Mouse (Mus musculus) stomach, embryonic 16.5 days (tissue): ENCODE measurements around the gene Zfp950. TPM values are rescaled to one million over a fixed set of nuclear protein-coding genes. Genes with fewer than 3 reads are reported as not detected.

Experiments
- ATAC-seq: fragments of 200-750 bp; cut with Nextera tagmentation; 2 replicates; pipeline ENCODE4 v1.8.0; 2017; ENCODE audit warnings: moderate number of reproducible peaks, moderate TSS enrichment; ENCODE audit not compliant: insufficient read depth, low FRiP score
- H3K27ac ChIP-seq: fragments of 300-500 bp; sonication (generic); 2 replicates; pipeline ENCODE4 v1.5.1; 2014; ENCODE audit warnings: low read length
- H3K27me3 ChIP-seq: fragments of 300-500 bp; sonication (generic); 2 replicates; pipeline ENCODE4 v1.6.1; 2014; ENCODE audit warnings: low read length, control low read depth, mixed read lengths; ENCODE audit not compliant: control insufficient read depth, insufficient read depth
- H3K36me3 ChIP-seq: fragments of 300-500 bp; sonication (generic); 2 replicates; pipeline ENCODE4 v1.6.1; 2014; ENCODE audit warnings: low read length; ENCODE audit not compliant: control insufficient read depth, insufficient read depth
- H3K4me1 ChIP-seq: fragments of 300-500 bp; sonication (generic); 2 replicates; pipeline ENCODE4 v1.6.1; 2014; ENCODE audit warnings: low read length, control low read depth, mixed read lengths; ENCODE audit not compliant: control insufficient read depth, insufficient read depth
- H3K4me2 ChIP-seq: fragments of 300-500 bp; sonication (generic); 2 replicates; pipeline ENCODE4 v1.6.1; 2014; ENCODE audit warnings: low read depth, low read length, mixed read lengths
- H3K4me3 ChIP-seq: fragments of 300-500 bp; sonication (generic); replicated peaks from 2 replicates; pipeline ENCODE4 v1.5.1; 2014; ENCODE audit warnings: mild to moderate bottlenecking, low read length
- H3K9ac ChIP-seq: fragments of 300-500 bp; sonication (generic); 2 replicates; pipeline ENCODE4 v1.6.1; 2014; ENCODE audit warnings: low read length
- H3K9me3 ChIP-seq: fragments of 300-500 bp; sonication (generic); replicated peaks from 2 replicates; pipeline ENCODE4 v1.6.1; 2016; ENCODE audit warnings: low read length, control low read depth; ENCODE audit not compliant: control insufficient read depth
- WGBS: fragments of 180-500 bp; shearing (Covaris S2); extraction: QIAGEN DNeasy Blood & Tissue Kit; methylation state at CpG from one replicate; pipeline ENCODE4 v1.1.7; 2014; 5-methylcytosine and 5-hydroxymethylcytosine counted together
- polyA plus RNA-seq: library from polyadenylated mRNA; unstranded; fragments of >200 nt; fragmentation: Nextera tagmentation; extraction: Ambion mirVana; gene quantifications from 2 replicates; pipeline ENCODE4 v1.2.1, GENCODE M21; 2015

The Zfp950 gene
- polyA plus RNA-seq, 1 experiment from 2014 or later = 40.7 TPM

GRCm38 (mm10) chr19:61080251-61080749 is 60.3 kb downstream of the Zfp950 start:
- Histone ChIP-seq H3K4me1 (no peaks in the 10 kb centered on the region), H3K27ac (no peak overlapping the region), H3K27me3 (no peaks in the 10 kb centered on the region), H3K36me3 (no peaks in the 10 kb centered on the region), H3K4me3 (no peak overlapping the region), H3K9ac (no peak overlapping the region), H3K4me2 (no peak overlapping the region), H3K9me3 (no peaks in the 10 kb centered on the region)
- 86% methylated on average over 5 of the region's 5 CpGs for WGBS
- ATAC-seq = no peak

GRCm38 (mm10) chr19:61078622-61079021 is 62.0 kb downstream of the Zfp950 start:
- Histone ChIP-seq H3K27ac (no peak overlapping the region), H3K4me1 (no peaks in the 10 kb centered on the region), H3K4me2 (no peak overlapping the region), H3K9me3 (no peaks in the 10 kb centered on the region), H3K9ac (no peak overlapping the region), H3K4me3 (no peak overlapping the region), H3K27me3 (no peaks in the 10 kb centered on the region), H3K36me3 (no peaks in the 10 kb centered on the region)
- no peak for ATAC-seq
- WGBS = 84% methylated on average over 3 of the region's 3 CpGs

- Histone ChIP-seq H3K27me3 (no peaks in the 10 kb centered on the region), H3K9ac (no peak overlapping the region), H3K4me3 (no peak overlapping the region), H3K36me3 (0 out of 2 replicates have a peak, but pooled peaks cover 3% of the 10 kb centered on the region), H3K4me2 (no peak overlapping the region), H3K27ac (no peak overlapping the region), H3K4me1 (no peaks in the 10 kb centered on the region; the same call in 1 of the 2 replicates), H3K9me3 (no peaks in the 10 kb centered on the region)
- no peak for ATAC-seq
- WGBS = 93% methylated on average over 1 of the region's 1 CpGs
Measured at GRCm38 (mm10) chr19:61065011-61065410, 75.6 kb downstream of the Zfp950 start.

GRCm38 (mm10) chr19:61064386-61064785 is 76.3 kb downstream of the Zfp950 start:
- no peak overlapping the region for H3K27ac ChIP-seq
- 0 out of 2 replicates have a peak, but pooled peaks cover 3% of the 10 kb centered on the region for H3K36me3 ChIP-seq
- H3K9ac ChIP-seq = no peak overlapping the region
- H3K27me3 ChIP-seq = no peaks in the 10 kb centered on the region
- no peaks in the 10 kb centered on the region; the same call in 1 of the 2 replicates for H3K4me1 ChIP-seq
- 88% methylated on average over 3 of the region's 3 CpGs for WGBS
- ATAC-seq = no peak
- H3K4me3 ChIP-seq = no peak overlapping the region
- no peak overlapping the region for H3K4me2 ChIP-seq
- H3K9me3 ChIP-seq = no peaks in the 10 kb centered on the region

GRCm38 (mm10) chr19:61057581-61057980 is 83.1 kb downstream of the Zfp950 start:
- Histone ChIP-seq H3K4me3 (no peak overlapping the region), H3K4me1 (peaks cover 11% of the 10 kb centered on the region; the same call in 1 of the 2 replicates), H3K9me3 (peaks cover 5% of the 10 kb centered on the region; the same call in 1 of the 2 replicates), H3K4me2 (no peak overlapping the region), H3K27ac (peak overlapping the region; percentile 28; the same call in 1 of the 2 replicates), H3K36me3 (no peaks in the 10 kb centered on the region), H3K9ac (no peak overlapping the region), H3K27me3 (no peaks in the 10 kb centered on the region)
- peak; percentile 82; the same call in 1 of the 2 replicates for ATAC-seq
- 11% methylated on average over 3 of the region's 3 CpGs for WGBS

- Histone ChIP-seq H3K4me3 (no peak overlapping the region), H3K9ac (no peak overlapping the region), H3K27me3 (no peaks in the 10 kb centered on the region), H3K9me3 (peaks cover 5% of the 10 kb centered on the region; the same call in 1 of the 2 replicates), H3K27ac (no peak overlapping the region; the same call in 1 of the 2 replicates), H3K4me1 (peaks cover 11% of the 10 kb centered on the region; the same call in 1 of the 2 replicates), H3K4me2 (no peak overlapping the region), H3K36me3 (no peaks in the 10 kb centered on the region)
- ATAC-seq = no peak
- 57% methylated on average over 5 of the region's 5 CpGs for WGBS
Measured at GRCm38 (mm10) chr19:61056783-61057410, 83.7 kb downstream of the Zfp950 start.

GRCm38 (mm10) chr19:61052786-61053185 is 87.9 kb downstream of the Zfp950 start:
- Histone ChIP-seq H3K4me2 (no peak overlapping the region), H3K27ac (no peak overlapping the region), H3K27me3 (no peaks in the 10 kb centered on the region), H3K9me3 (peaks cover 5% of the 10 kb centered on the region; the same call in 1 of the 2 replicates), H3K4me3 (no peak overlapping the region), H3K9ac (no peak overlapping the region), H3K36me3 (no peaks in the 10 kb centered on the region), H3K4me1 (peaks cover 11% of the 10 kb centered on the region; the same call in 1 of the 2 replicates)
- no peak for ATAC-seq

- H3K4me2 ChIP-seq = no peak overlapping the region
- H3K27ac ChIP-seq = no peak overlapping the region
- no peak for ATAC-seq
- no peak overlapping the region for H3K4me3 ChIP-seq
- no peaks in the 10 kb centered on the region for H3K36me3 ChIP-seq
- H3K27me3 ChIP-seq = no peaks in the 10 kb centered on the region
- peaks cover 4% of the 10 kb centered on the region; the same call in 1 of the 2 replicates for H3K4me1 ChIP-seq
- H3K9me3 ChIP-seq = peaks cover 5% of the 10 kb centered on the region; the same call in 1 of the 2 replicates
- no peak overlapping the region for H3K9ac ChIP-seq
Measured at GRCm38 (mm10) chr19:61052008-61052407, 88.6 kb downstream of the Zfp950 start.

- 91% methylated on average over 1 of the region's 1 CpGs for WGBS
- ATAC-seq = no peak
Measured at GRCm38 (mm10) chr19:61051151-61051550, 89.5 kb downstream of the Zfp950 start.

More at GRCm38 (mm10) chr19:61051151-61051550, 89.5 kb downstream of the Zfp950 start:
- Histone ChIP-seq H3K9ac (no peak overlapping the region), H3K4me2 (no peak overlapping the region), H3K27me3 (no peaks in the 10 kb centered on the region), H3K9me3 (peaks cover 5% of the 10 kb centered on the region; the same call in 1 of the 2 replicates), H3K27ac (no peak overlapping the region), H3K4me3 (no peak overlapping the region), H3K36me3 (no peaks in the 10 kb centered on the region), H3K4me1 (0 out of 2 replicates have a peak, but pooled peaks cover 2% of the 10 kb centered on the region)
